Mouse (Mus musculus) gastrocnemius, adult 8-10 months (tissue): ENCODE data around the gene Ptpn4. TPM values are rescaled to one million over a fixed set of nuclear protein-coding genes. Genes with fewer than 3 reads are reported as not detected.

Experiments
- DNase-seq, 2 experiments: peaks; one replicate each; pipeline ENCODE4 v3.0.0; 2022; ENCODE audit warnings: low spot score in 2 of 2
- total RNA-seq, 4 experiments: library from RNA; stranded (reverse); gene quantifications; 2 replicates each; pipeline ENCODE4 v1.2.4; 2022

Ptpn4 gene
- total RNA-seq, 4 experiments from 2014 or later = 21.6 to 36.6 (median 28.2) TPM

DNA sequence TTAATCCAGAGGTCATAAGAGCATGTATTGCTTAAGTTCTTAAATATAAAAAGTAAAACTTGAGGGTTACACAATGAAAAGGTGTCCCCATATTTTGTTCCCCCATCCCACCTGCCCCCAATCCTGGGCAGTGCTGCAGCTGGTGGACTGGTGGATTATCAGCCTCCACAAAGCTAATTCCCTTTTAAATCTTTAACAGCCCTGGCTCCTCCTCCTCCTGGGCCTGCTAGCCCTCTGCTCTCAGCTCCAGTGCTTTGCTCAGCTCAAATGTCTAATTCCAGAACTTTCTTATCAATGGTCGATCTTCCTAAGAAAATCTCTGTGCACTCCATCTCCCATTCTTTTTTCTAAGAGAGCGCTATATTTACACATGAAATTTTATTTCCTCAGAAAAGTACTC, 191.1 kb downstream of the Ptpn4 start:
- DNase-seq = no peak

DNA sequence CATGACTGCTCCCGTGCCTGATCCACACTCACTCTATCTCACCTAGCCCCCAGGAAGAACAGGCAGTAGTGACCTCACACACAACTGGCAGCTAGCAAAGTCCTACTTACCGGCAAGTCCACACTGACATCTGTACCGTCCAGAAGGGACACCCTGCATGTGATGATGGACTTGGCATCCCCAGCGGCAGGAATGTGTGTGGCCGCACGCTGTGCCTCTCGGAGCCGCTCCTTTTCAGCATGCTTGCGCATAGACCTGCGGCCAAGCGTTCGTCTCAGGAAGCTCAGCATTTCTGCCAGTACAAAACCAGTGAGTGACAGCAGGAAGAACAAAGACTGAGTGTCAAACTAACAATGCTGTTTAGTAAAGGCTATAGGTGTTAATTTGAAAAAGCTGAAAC, 195.0 kb downstream of the Ptpn4 start:
- DNase-seq = no peak

DNA sequence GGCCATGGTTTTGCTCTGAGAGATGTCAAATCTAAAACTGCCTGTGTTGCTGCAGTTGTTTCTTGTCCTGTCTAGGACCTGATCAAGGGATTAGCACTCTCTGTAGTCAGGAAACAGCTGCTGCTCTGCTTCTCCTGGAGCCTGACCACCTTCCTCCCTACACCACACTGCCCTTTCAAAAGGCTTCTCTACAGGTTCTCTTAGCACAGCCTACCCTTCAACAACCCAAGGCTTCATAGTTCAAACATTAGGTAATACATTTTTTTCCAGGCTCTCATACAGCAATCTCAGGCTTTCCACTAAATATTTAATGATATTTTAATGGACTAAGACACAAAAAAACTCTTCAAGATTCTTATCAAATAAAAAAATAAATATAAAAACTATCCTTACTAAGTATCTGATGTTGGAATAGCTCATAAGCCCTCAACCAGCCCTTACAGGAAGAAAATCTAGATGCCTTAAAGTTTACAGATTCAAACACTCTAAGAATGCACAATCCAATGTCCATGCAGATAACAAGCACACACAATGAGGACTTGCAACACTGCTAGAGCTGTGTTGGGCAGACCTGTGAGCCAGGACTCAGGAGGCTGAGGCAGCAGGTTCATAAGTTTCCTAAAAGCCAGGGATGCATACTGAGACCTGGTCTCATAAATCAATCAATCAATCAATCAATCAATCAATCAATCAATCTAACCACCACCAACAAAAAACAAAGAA, 196.2 kb downstream of the Ptpn4 start:
- DNase-seq = no peak

DNA sequence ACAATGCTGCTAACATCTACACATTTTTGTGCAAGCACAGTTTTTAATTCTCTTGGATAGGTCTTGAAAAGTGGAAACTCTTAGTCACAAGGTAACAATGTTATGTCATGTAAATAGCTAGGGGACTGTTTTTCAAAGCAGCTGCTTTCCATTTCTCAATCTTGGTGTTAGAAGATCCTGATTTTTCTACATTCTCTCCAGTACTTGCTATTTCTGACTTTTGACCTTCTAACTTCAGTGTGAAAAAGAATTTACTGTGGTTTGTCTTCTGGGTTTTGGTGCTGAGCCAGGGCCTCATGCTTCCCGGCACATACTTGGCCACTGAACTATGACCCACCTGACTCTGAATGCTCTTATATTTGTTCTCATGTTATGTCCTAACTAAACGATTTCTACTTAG, 197.4 kb downstream of the Ptpn4 start:
- DNase-seq = no peak

DNA sequence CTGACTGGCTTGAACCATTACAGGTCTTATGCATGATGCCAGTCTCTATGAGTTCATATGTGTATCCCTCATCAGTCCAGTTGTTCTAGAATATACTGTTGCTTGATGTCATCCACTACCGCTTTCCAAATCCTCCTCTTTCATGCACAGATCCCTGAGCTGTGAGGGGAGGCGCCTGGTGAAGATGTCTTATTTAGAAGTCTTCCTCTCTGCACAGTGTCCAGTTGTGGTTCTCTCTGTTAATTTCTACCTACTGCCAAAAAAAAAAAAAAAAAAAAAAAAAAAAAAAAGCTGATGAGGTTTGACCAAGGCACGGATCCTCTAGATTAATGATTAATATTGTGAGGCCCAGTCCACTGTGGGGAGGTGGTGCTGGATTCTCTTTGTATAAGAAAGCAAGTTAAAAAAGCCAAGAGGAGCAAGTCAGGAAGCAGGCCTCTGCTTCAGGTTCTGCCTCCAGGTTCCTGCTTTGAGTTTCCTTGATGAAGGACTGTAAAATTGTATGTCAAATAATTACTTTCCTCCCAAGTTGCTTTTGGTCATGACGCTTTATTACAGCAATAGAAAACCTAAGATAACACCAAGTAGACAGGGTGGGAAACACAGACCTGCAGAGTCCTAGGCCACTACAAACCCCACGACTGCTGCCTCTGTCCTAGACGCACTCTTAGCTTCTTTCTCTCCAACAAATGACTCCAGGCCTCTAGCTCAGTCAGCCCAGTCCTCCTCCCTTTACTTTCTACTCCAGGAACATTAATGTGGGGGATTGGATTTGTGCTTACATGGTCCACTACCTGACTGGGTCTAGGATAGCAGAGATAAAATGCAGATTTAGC, 200.0 kb downstream of the Ptpn4 start:
- no peak for DNase-seq

GRCm38 (mm10) chr1:119634746-119635145, 202.7 kb downstream of the Ptpn4 start:
- no peak for DNase-seq

DNA sequence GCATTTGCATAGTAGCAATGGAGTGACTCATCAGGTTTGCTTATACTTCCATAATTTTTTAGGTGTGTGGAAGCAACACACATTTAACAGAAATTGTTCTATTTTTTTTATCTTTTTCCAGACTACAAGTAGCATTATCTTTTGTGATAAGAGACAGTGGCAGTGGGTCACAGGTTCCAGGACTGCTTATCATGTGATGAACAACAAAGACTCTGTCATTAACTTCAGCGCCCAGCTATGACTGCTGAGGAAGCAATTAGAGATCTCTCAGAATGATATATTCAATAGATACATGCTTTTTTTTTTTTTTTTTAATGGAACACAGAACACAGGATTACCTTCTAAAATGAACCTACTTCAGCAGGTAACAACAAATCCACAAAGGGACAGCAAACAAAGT, 207.0 kb downstream of the Ptpn4 start:
- DNase-seq = no peak

- no peak for DNase-seq
Observed at GRCm38 (mm10) chr1:119626837-119627236, 210.6 kb downstream of the Ptpn4 start.

GRCm38 (mm10) chr1:119624444-119624843, 213.0 kb downstream of the Ptpn4 start:
- no peak for DNase-seq

DNA sequence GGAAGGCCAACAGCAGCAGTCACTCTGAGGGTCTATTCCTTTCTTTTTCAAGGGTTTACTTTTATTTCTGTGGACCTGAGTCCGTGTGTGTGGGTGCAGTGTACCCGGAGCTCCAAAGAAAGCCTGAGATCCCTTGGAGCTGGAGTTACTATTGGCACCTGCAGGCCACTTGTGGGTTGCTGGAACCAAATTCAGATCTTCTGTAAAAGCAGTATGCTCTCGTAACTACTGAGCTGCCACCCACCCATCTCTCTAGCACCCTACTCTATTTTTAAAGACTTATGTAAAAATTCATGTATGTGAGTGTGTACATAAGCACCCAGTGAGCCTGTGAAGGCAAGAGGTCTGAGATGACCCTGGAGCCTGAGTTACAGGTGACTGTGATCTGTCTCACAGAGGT, 232.0 kb downstream of the Ptpn4 start:
- DNase-seq = no peak

Other genes starting within 250 kb of the Ptpn4 start
- 1 to 10 TPM; 4.4 to 5.9 (median 5.6) TPM for gene Epb41l5, start 188.6 kb downstream of the Ptpn4 start, total RNA-seq
- gene Tmem177, start 75.6 kb upstream of the Ptpn4 start, total RNA-seq = 1 to 10 TPM; 7.2 to 8.6 (median 7.4) TPM
- not detected for gene Cfap221, start 159.6 kb upstream of the Ptpn4 start, total RNA-seq
- gene Sctr, start 169.3 kb upstream of the Ptpn4 start, total RNA-seq = 1 to 10 TPM; 1.5 to 3.3 (median 2.6) TPM
- 10 to 100 TPM in 2 of 4 experiments, 1 to 10 TPM in 2; 7.0 to 17.1 (median 11.3) TPM for gene Tmem37, start 236.5 kb upstream of the Ptpn4 start, total RNA-seq